In the genomic region with DNA sequence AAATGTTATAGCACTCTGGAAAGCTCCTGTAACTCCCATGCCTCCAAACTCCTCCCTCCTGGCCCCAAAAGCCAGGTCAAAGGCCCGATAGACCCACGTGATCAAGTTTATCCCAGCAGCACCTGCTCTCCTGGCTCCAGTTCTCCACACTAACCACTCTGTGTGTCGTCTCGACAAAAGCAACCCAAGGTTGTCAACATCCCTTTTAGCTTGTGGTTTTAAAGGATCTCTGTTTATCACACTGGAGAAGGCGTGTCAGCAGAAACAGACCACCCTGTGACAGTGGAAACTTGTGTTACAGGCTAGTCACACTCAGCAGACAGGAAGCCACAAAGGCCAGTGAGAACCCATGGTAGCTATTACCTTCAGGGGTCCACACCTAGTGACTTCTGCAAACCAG, we compare ENCODE assay signal across 13 mouse cellular contexts.
DNase-seq lines count a peak whose midpoint lies in the region; ATAC-seq and TF ChIP-seq lines count a peak whose summit lies in the region.
"Had no signal": no experiment of that assay in that cellular context is flagged by ENCODE, and none has a peak within 500 bp of the region (broad histone marks: within the 10 kb centered on the region; RNA-seq: fewer than 3 reads in every experiment).

No protein-coding gene starts in this region.

- H3K27ac ChIP-seq in kidney, adult 2 months (ENCODE audit: insufficient read depth, low read depth, low read length): no peak overlapping the region
- no peak overlapping the region for H3K27ac ChIP-seq in liver, embryonic 11.5 days (ENCODE audit: low read depth, low read length)
- H3K27ac ChIP-seq: neural tube, embryonic 15.5 days had no signal

- H3K9me3 ChIP-seq in liver, embryonic 11.5 days (ENCODE audit: control insufficient read depth, low read length): no peaks in the 10 kb centered on the region
- H3K9me3 ChIP-seq: neural tube, embryonic 15.5 days had no signal

- DNase-seq in kidney, adult 2 months: peak; percentile 33
- no peak for DNase-seq in kidney, postnatal 10 days
- peak; percentile 89 for DNase-seq in T-cell, adult 2 months (ENCODE audit: low spot score)
- no peak for DNase-seq in liver, embryonic 11.5 days (ENCODE audit: low spot score)
- DNase-seq in thymus, postnatal 0 days (ENCODE audit: low spot score): peak; percentile 61
- no peak for DNase-seq in kidney, postnatal 4 days
- no peak for DNase-seq in layer of hippocampus, postnatal 36 days
- no peak for DNase-seq in left cerebral cortex, adult 11 months (ENCODE audit: low spot score)
- DNase-seq: adrenal gland, postnatal 25 days; cerebellum, postnatal 14 days; lung, postnatal 14 days had no signal

- no peak for TF ChIP-seq POLR2A in kidney, adult 2 months (IDR thresholded peaks at IDR 0.05; ENCODE audit: low read depth, low read length)

- H3K4me3 ChIP-seq in kidney, adult 2 months (ENCODE audit: insufficient read depth, low read depth, low read length): no peak overlapping the region
- H3K4me3 ChIP-seq in liver, embryonic 11.5 days (ENCODE audit: low read depth, low read length): no peak overlapping the region
- H3K4me3 ChIP-seq: erythroblast, embryonic 14.5 days; neural tube, embryonic 15.5 days had no signal

- H3K4me2 ChIP-seq in liver, embryonic 11.5 days: no peak overlapping the region
- H3K4me2 ChIP-seq: neural tube, embryonic 15.5 days had no signal

- H3K4me1 ChIP-seq in kidney, adult 2 months (ENCODE audit: control insufficient read depth, insufficient read depth, low read length): no peaks in the 10 kb centered on the region
- peaks cover 9% of the 10 kb centered on the region for H3K4me1 ChIP-seq in liver, embryonic 11.5 days (replicated peaks; ENCODE audit: control insufficient read depth, insufficient read depth, low read length)
- H3K4me1 ChIP-seq: neural tube, embryonic 15.5 days had no signal

- H3K27me3 ChIP-seq in kidney, adult 2 months (replicated peaks; ENCODE audit: control insufficient read depth, insufficient read depth, low read length): no peaks in the 10 kb centered on the region
- no peaks in the 10 kb centered on the region for H3K27me3 ChIP-seq in liver, embryonic 11.5 days (replicated peaks; ENCODE audit: control insufficient read depth, insufficient read depth, low read length)
- H3K27me3 ChIP-seq: neural tube, embryonic 15.5 days had no signal

- no peak overlapping the region for H3K9ac ChIP-seq in liver, embryonic 11.5 days (ENCODE audit: low read depth, low read length)
- H3K9ac ChIP-seq: neural tube, embryonic 15.5 days had no signal

- peak; percentile 60 for ATAC-seq in liver, embryonic 11.5 days (replicated peaks; ENCODE audit: low FRiP score)

- no peaks in the 10 kb centered on the region for H3K36me3 ChIP-seq in kidney, adult 2 months (ENCODE audit: control insufficient read depth, insufficient read depth, low read length)
- H3K36me3 ChIP-seq in liver, embryonic 11.5 days (ENCODE audit: control insufficient read depth, insufficient read depth, low read length): no peaks in the 10 kb centered on the region
- H3K36me3 ChIP-seq: neural tube, embryonic 15.5 days had no signal

- WGBS in kidney, adult 2 months: 59% methylated on average over 5 of the region's 5 CpGs
- 38% methylated on average over 5 of the region's 5 CpGs for WGBS in liver, embryonic 11.5 days

- no peak for TF ChIP-seq CTCF in kidney, adult 2 months (conservative IDR thresholded peaks at IDR 0.05; ENCODE audit: insufficient read depth, insufficient read length, low read depth, low read length)

Comparison
In these comparisons a context has a peak if more than half of its experiments do, and no peak if none do; other contexts are left out.
1. DNase-seq: peak in kidney, adult 2 months (single experiment), T-cell, adult 2 months (single experiment) and thymus, postnatal 0 days (single experiment); none in kidney, postnatal 10 days (single experiment), liver, embryonic 11.5 days (single experiment), kidney, postnatal 4 days (0 of 2), layer of hippocampus, postnatal 36 days (0 of 2) and left cerebral cortex, adult 11 months (single experiment).